Mouse (Mus musculus) liver, embryonic 14.5 days (tissue): ENCODE results near the gene Gm21560.
"Not testable (repeated sequence)": the region's sequence is repeated elsewhere in the genome, so short reads cannot be mapped to it uniquely, and the experiment has no call there.

Experiments used
- CTCF ChIP-seq: IDR thresholded peaks from 2 replicates; pipeline ENCODE4 v1.5.1; 2016; ENCODE audit warnings: antibody characterized with exemption, low read depth, control low read depth
- EP300 ChIP-seq: IDR thresholded peaks from 2 replicates; pipeline ENCODE4 v1.6.1; 2016; ENCODE audit warnings: antibody characterized with exemption, low read depth

DNA sequence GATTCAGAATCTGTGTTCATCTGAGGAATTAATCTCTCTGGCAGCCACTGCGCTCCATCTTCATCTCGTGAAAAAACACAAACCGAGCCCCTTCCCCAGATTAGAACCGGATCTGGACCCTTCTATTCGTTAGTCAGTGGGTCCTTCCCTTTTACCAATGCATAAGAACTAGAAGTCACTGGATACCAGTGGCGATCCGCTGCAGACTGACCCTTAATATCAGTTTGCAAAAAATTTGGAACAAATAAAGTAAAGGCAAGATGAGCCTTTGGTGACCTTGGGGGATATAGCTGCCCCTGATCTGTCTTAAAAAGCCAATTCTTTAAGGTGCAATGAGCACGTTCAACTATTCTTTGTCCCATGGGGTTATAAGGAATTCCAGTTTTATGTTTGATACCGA, 55.6 kb downstream of the Gm21560 start:
- TF ChIP-seq CTCF, EP300: not testable (repeated sequence)
